Mouse (Mus musculus) olfactory bulb, adult 2 months (tissue): ENCODE measurements at regions not wholly inside any gene's neighbourhood (a gene's known extent, or its start where the extent isn't known, plus 50 kb on each side); places are given as distances from the start of the nearest gene placed in this dataset.
"Not testable (repeated sequence)": the region's sequence is repeated elsewhere in the genome, so short reads cannot be mapped to it uniquely, and the experiment has no call there.

ENCODE experiments used
- CTCF ChIP-seq: fragments of 200-500 bp; IDR thresholded peaks from 2 replicates; pipeline ENCODE4 v1.5.1; 2012; ENCODE audit warnings: low read depth, mild to moderate bottlenecking, low read length, moderate library complexity; ENCODE audit not compliant: insufficient read depth
- POLR2A ChIP-seq: fragments of 200-500 bp; IDR thresholded peaks from 2 replicates; pipeline ENCODE4 v1.6.1; 2012; ENCODE audit warnings: mild to moderate bottlenecking, low read depth, low read length, moderate library complexity; ENCODE audit not compliant: insufficient read depth

- TF ChIP-seq CTCF, POLR2A: not testable (repeated sequence)
Measured at GRCm38 (mm10) chr1:157035221-157035620, 73.3 kb downstream of the Tex35 start.
